Mouse (Mus musculus) stomach, embryonic 16.5 days (tissue): Measurements from ENCODE around the gene Mlh3. TPM values are rescaled to one million over a fixed set of nuclear protein-coding genes. Genes with fewer than 3 reads are reported as not detected.
A peak's percentile ranks its signal among the peaks of the same experiment; 100 is the strongest.
"Not testable (repeated sequence)": the region's sequence is repeated elsewhere in the genome, so short reads cannot be mapped to it uniquely, and the experiment has no call there.

Source experiments
- ATAC-seq: fragments of 200-750 bp; cut with Nextera tagmentation; 2 replicates; pipeline ENCODE4 v1.8.0; 2017; ENCODE audit warnings: moderate number of reproducible peaks, moderate TSS enrichment; ENCODE audit not compliant: insufficient read depth, low FRiP score
- H3K27ac ChIP-seq: fragments of 300-500 bp; sonication (generic); 2 replicates; pipeline ENCODE4 v1.5.1; 2014; ENCODE audit warnings: low read length
- H3K27me3 ChIP-seq: fragments of 300-500 bp; sonication (generic); 2 replicates; pipeline ENCODE4 v1.6.1; 2014; ENCODE audit warnings: low read length, control low read depth, mixed read lengths; ENCODE audit not compliant: control insufficient read depth, insufficient read depth
- H3K36me3 ChIP-seq: fragments of 300-500 bp; sonication (generic); 2 replicates; pipeline ENCODE4 v1.6.1; 2014; ENCODE audit warnings: low read length; ENCODE audit not compliant: control insufficient read depth, insufficient read depth
- H3K4me1 ChIP-seq: fragments of 300-500 bp; sonication (generic); 2 replicates; pipeline ENCODE4 v1.6.1; 2014; ENCODE audit warnings: low read length, control low read depth, mixed read lengths; ENCODE audit not compliant: control insufficient read depth, insufficient read depth
- H3K4me2 ChIP-seq: fragments of 300-500 bp; sonication (generic); 2 replicates; pipeline ENCODE4 v1.6.1; 2014; ENCODE audit warnings: low read depth, low read length, mixed read lengths
- H3K4me3 ChIP-seq: fragments of 300-500 bp; sonication (generic); replicated peaks from 2 replicates; pipeline ENCODE4 v1.5.1; 2014; ENCODE audit warnings: mild to moderate bottlenecking, low read length
- H3K9ac ChIP-seq: fragments of 300-500 bp; sonication (generic); 2 replicates; pipeline ENCODE4 v1.6.1; 2014; ENCODE audit warnings: low read length
- H3K9me3 ChIP-seq: fragments of 300-500 bp; sonication (generic); replicated peaks from 2 replicates; pipeline ENCODE4 v1.6.1; 2016; ENCODE audit warnings: low read length, control low read depth; ENCODE audit not compliant: control insufficient read depth
- WGBS: fragments of 180-500 bp; shearing (Covaris S2); extraction: QIAGEN DNeasy Blood & Tissue Kit; methylation state at CpG from one replicate; pipeline ENCODE4 v1.1.7; 2014; 5-methylcytosine and 5-hydroxymethylcytosine counted together
- polyA plus RNA-seq: library from polyadenylated mRNA; unstranded; fragments of >200 nt; fragmentation: Nextera tagmentation; extraction: Ambion mirVana; gene quantifications from 2 replicates; pipeline ENCODE4 v1.2.1, GENCODE M21; 2015

Mlh3 gene
- polyA plus RNA-seq, 1 experiment from 2014 or later = 8.4 TPM

- Histone ChIP-seq H3K4me3 (peak within 1 kb of the TSS; percentile 55), H3K27ac (peak within 1 kb of the TSS; percentile 83), H3K36me3 (no peaks in the 10 kb centered on the region), H3K4me1 (peaks cover 11% of the 10 kb centered on the region; the same call in 1 of the 2 replicates), H3K4me2 (peak within 1 kb of the TSS; percentile 72), H3K9me3 (no peaks in the 10 kb centered on the region), H3K9ac (peak within 1 kb of the TSS; percentile 74), H3K27me3 (no peaks in the 10 kb centered on the region)
- WGBS = 8% methylated on average over 21 of the region's 21 CpGs
- peak; percentile 51; the same call in 1 of the 2 replicates for ATAC-seq
Measured at GRCm38 (mm10) chr12:85287809-85288485, 17.5 kb upstream of the Mlh3 start, which contains the start of gene Acyp1. Gene Acyp1, minus strand, starts transcription at chr12:85288438.

- H3K4me1 ChIP-seq = peaks cover 11% of the 10 kb centered on the region; the same call in 1 of the 2 replicates
- no peaks in the 10 kb centered on the region for H3K9me3 ChIP-seq
- no peak overlapping the region for H3K27ac ChIP-seq
- no peaks in the 10 kb centered on the region for H3K36me3 ChIP-seq
- 0 out of 2 replicates have a peak overlapping the region, but pooled peaks have one; percentile 72 for H3K4me2 ChIP-seq
- WGBS = 37% methylated on average over 4 of the region's 5 CpGs
- no peak for ATAC-seq
- H3K27me3 ChIP-seq = no peaks in the 10 kb centered on the region
- no peak overlapping the region for H3K4me3 ChIP-seq
- H3K9ac ChIP-seq = no peak overlapping the region
Measured at GRCm38 (mm10) chr12:85286941-85287340, 16.5 kb upstream of the Mlh3 start.

GRCm38 (mm10) chr12:85284996-85285395 is 14.6 kb upstream of the Mlh3 start:
- no peak overlapping the region for H3K27ac ChIP-seq
- no peaks in the 10 kb centered on the region for H3K27me3 ChIP-seq
- no peaks in the 10 kb centered on the region for H3K36me3 ChIP-seq
- no peak overlapping the region for H3K4me3 ChIP-seq
- H3K9ac ChIP-seq = no peak overlapping the region
- 85% methylated on average over 4 of the region's 4 CpGs for WGBS
- no peaks in the 10 kb centered on the region for H3K9me3 ChIP-seq
- H3K4me2 ChIP-seq = no peak overlapping the region
- no peak for ATAC-seq
- peaks cover 11% of the 10 kb centered on the region; the same call in 1 of the 2 replicates for H3K4me1 ChIP-seq

- no peak overlapping the region for H3K9ac ChIP-seq
- ATAC-seq = no peak
- H3K4me2 ChIP-seq = no peak overlapping the region
- 73% methylated on average over 8 of the region's 8 CpGs for WGBS
- no peaks in the 10 kb centered on the region for H3K27me3 ChIP-seq
- no peaks in the 10 kb centered on the region for H3K9me3 ChIP-seq
- H3K4me1 ChIP-seq = peaks cover 11% of the 10 kb centered on the region
- H3K27ac ChIP-seq = no peak overlapping the region
- H3K36me3 ChIP-seq = no peaks in the 10 kb centered on the region
- H3K4me3 ChIP-seq = no peak overlapping the region
Measured at GRCm38 (mm10) chr12:85284331-85284730, 13.9 kb upstream of the Mlh3 start.

- not testable (repeated sequence) for H3K4me3 ChIP-seq, H3K27me3 ChIP-seq, H3K9me3 ChIP-seq, H3K9ac ChIP-seq, ATAC-seq, H3K4me2 ChIP-seq, H3K36me3 ChIP-seq, H3K27ac ChIP-seq, H3K4me1 ChIP-seq
- WGBS = 74% methylated on average over 1 of the region's 4 CpGs
Measured at GRCm38 (mm10) chr12:85281756-85282155, 11.4 kb upstream of the Mlh3 start.

- 51% methylated on average over 12 of the region's 12 CpGs for WGBS
- H3K27me3 ChIP-seq = no peaks in the 10 kb centered on the region
- H3K4me1 ChIP-seq = peaks cover 4% of the 10 kb centered on the region
- H3K9me3 ChIP-seq = no peaks in the 10 kb centered on the region
- peak; percentile 19; the same call in 1 of the 2 replicates for ATAC-seq
- H3K36me3 ChIP-seq = 0 out of 2 replicates have a peak, but pooled peaks cover 2% of the 10 kb centered on the region
- H3K9ac ChIP-seq = no peak overlapping the region
- H3K4me2 ChIP-seq = peak overlapping the region; percentile 77
- H3K4me3 ChIP-seq = no peak overlapping the region
- H3K27ac ChIP-seq = no peak overlapping the region
Measured at GRCm38 (mm10) chr12:85280845-85281651, 10.6 kb upstream of the Mlh3 start.

- no peaks in the 10 kb centered on the region for H3K9me3 ChIP-seq
- H3K9ac ChIP-seq = peak overlapping the region; percentile 95
- peak overlapping the region; percentile 89 for H3K4me3 ChIP-seq
- peak overlapping the region; percentile 77 for H3K4me2 ChIP-seq
- 0% methylated on average over 31 of the region's 31 CpGs for whole genome bisulfite sequencing
- peak; percentile 97 for ATAC-seq
- no peaks in the 10 kb centered on the region for H3K27me3 ChIP-seq
- peak overlapping the region; percentile 88 for H3K27ac ChIP-seq
- H3K36me3 ChIP-seq = 0 out of 2 replicates have a peak, but pooled peaks cover 2% of the 10 kb centered on the region
- peaks cover 4% of the 10 kb centered on the region for H3K4me1 ChIP-seq
Measured at GRCm38 (mm10) chr12:85280105-85280844, 9.9 kb upstream of the Mlh3 start.

- H3K4me1 ChIP-seq = peaks cover 4% of the 10 kb centered on the region
- no peaks in the 10 kb centered on the region for H3K27me3 ChIP-seq
- peak overlapping the region; percentile 77 for H3K4me2 ChIP-seq
- WGBS = 6% methylated on average over 10 of the region's 10 CpGs
- H3K9me3 ChIP-seq = no peaks in the 10 kb centered on the region
- peak overlapping the region; percentile 88 for H3K27ac ChIP-seq
- H3K4me3 ChIP-seq = peak overlapping the region; percentile 89
- H3K9ac ChIP-seq = peak overlapping the region; percentile 95
- 0 out of 2 replicates have a peak, but pooled peaks have one; percentile 15 for ATAC-seq
- 0 out of 2 replicates have a peak, but pooled peaks cover 6% of the 10 kb centered on the region for H3K36me3 ChIP-seq
Measured at GRCm38 (mm10) chr12:85279396-85280080, 9.1 kb upstream of the Mlh3 start.
